Mouse (Mus musculus): ENCODE data around the gene Jpt2.
"Not testable (repeated sequence)": the region's sequence is repeated elsewhere in the genome, so short reads cannot be mapped to it uniquely, and the experiment has no call there.

Gene Jpt2

GRCm38 (mm10) chr17:24960135-24960851 is at the start of gene Jpt2:
Gene Jpt2, minus strand, starts transcription at chr17:24960689.
- peak; percentile 99 for DNase-seq

GRCm38 (mm10) chr17:25007480-25007879 is 47.0 kb upstream of the Jpt2 start:
- no peak for DNase-seq

- no peak for DNase-seq
These were observed 44.6 kb upstream of the Jpt2 start for GRCm38 (mm10) chr17:25005102-25005501.

- DNase-seq: no peak
These were observed 34.2 kb upstream of the Jpt2 start for GRCm38 (mm10) chr17:24994721-24995120.

- no peak for DNase-seq
These were observed 26.7 kb upstream of the Jpt2 start for GRCm38 (mm10) chr17:24987221-24987620.

- DNase-seq: no peak
These were observed 595 bp upstream of the Jpt2 start for GRCm38 (mm10) chr17:24960852-24961715.

- DNase-seq: no peak
These were observed 1.1 kb downstream of the Jpt2 start for GRCm38 (mm10) chr17:24959371-24959770.

GRCm38 (mm10) chr17:24953291-24953690 is 7.2 kb downstream of the Jpt2 start:
- DNase-seq: no peak

- DNase-seq: no peak
These were observed 9.8 kb downstream of the Jpt2 start for GRCm38 (mm10) chr17:24950671-24951070.

- DNase-seq: no peak
These were observed 12.3 kb downstream of the Jpt2 start for GRCm38 (mm10) chr17:24948204-24948603.

- not testable (repeated sequence) for DNase-seq
These were observed 16.9 kb downstream of the Jpt2 start for GRCm38 (mm10) chr17:24943589-24943988.

- no peak for DNase-seq
These were observed 17.5 kb downstream of the Jpt2 start for GRCm38 (mm10) chr17:24943036-24943435.

GRCm38 (mm10) chr17:24942453-24942852 is 18.0 kb downstream of the Jpt2 start:
- DNase-seq: peak; percentile 64

- no peak for DNase-seq
These were observed 23.2 kb downstream of the Jpt2 start for GRCm38 (mm10) chr17:24937266-24937665.

- DNase-seq: peak; percentile 93
These were observed 23.9 kb downstream of the Jpt2 start, which contains the start of gene Mapk8ip3 for GRCm38 (mm10) chr17:24936259-24937237. Gene Mapk8ip3, minus strand, starts transcription at chr17:24936977.

- no peak for DNase-seq
These were observed 24.8 kb downstream of the Jpt2 start for GRCm38 (mm10) chr17:24935666-24936065.

- DNase-seq: no peak
These were observed 25.6 kb downstream of the Jpt2 start for GRCm38 (mm10) chr17:24934926-24935325.

- DNase-seq: no peak
These were observed 27.3 kb downstream of the Jpt2 start for GRCm38 (mm10) chr17:24933163-24933562.

GRCm38 (mm10) chr17:24932431-24932830 is 28.1 kb downstream of the Jpt2 start:
- no peak for DNase-seq

GRCm38 (mm10) chr17:24929506-24929905 is 31.0 kb downstream of the Jpt2 start:
- DNase-seq: no peak

- no peak for DNase-seq
These were observed 37.2 kb downstream of the Jpt2 start for GRCm38 (mm10) chr17:24923246-24923645.

GRCm38 (mm10) chr17:24913984-24914383 is 46.5 kb downstream of the Jpt2 start:
- DNase-seq: no peak

- DNase-seq: no peak
These were observed 52.9 kb downstream of the Jpt2 start for GRCm38 (mm10) chr17:24907591-24907990.

Measured in cerebellum, adult 9-10 months (tissue).